Mouse (Mus musculus): ENCODE results near the gene Kdm6b.
A peak's percentile ranks its signal among the peaks of the same experiment; 100 is the strongest.

Gene Kdm6b

GRCm38 (mm10) chr11:69413221-69414181 is at the start of gene Kdm6b:
Kdm6b (minus strand) TSS chr11:69413675.
- DNase-seq: peak; percentile 77

- no peak for DNase-seq
These were observed 48.1 kb upstream of the Kdm6b start for GRCm38 (mm10) chr11:69461568-69461967.

GRCm38 (mm10) chr11:69459883-69460282 is 46.4 kb upstream of the Kdm6b start:
- DNase-seq: no peak

GRCm38 (mm10) chr11:69457006-69457579 is 43.6 kb upstream of the Kdm6b start:
- DNase-seq: no peak

GRCm38 (mm10) chr11:69452114-69452867 is 38.8 kb upstream of the Kdm6b start:
- DNase-seq: no peak

GRCm38 (mm10) chr11:69447299-69447698 is 33.8 kb upstream of the Kdm6b start:
- no peak for DNase-seq

GRCm38 (mm10) chr11:69443328-69443727 is 29.9 kb upstream of the Kdm6b start:
- no peak for DNase-seq

GRCm38 (mm10) chr11:69437291-69437690 is 23.8 kb upstream of the Kdm6b start:
- DNase-seq: no peak

- no peak for DNase-seq
These were observed 19.7 kb upstream of the Kdm6b start for GRCm38 (mm10) chr11:69433189-69433588.

- DNase-seq: no peak
These were observed 19.1 kb upstream of the Kdm6b start for GRCm38 (mm10) chr11:69432640-69432982.

GRCm38 (mm10) chr11:69431829-69432639 is 18.6 kb upstream of the Kdm6b start:
- peak; percentile 82 for DNase-seq

- no peak for DNase-seq
These were observed 17.2 kb upstream of the Kdm6b start for GRCm38 (mm10) chr11:69430631-69431030.

GRCm38 (mm10) chr11:69429313-69429712 is 15.8 kb upstream of the Kdm6b start:
- no peak for DNase-seq

- no peak for DNase-seq
These were observed 15.3 kb upstream of the Kdm6b start for GRCm38 (mm10) chr11:69428751-69429150.

- DNase-seq: no peak
These were observed 12.8 kb upstream of the Kdm6b start for GRCm38 (mm10) chr11:69426246-69426645.

GRCm38 (mm10) chr11:69423885-69424284 is 10.4 kb upstream of the Kdm6b start:
- DNase-seq: no peak

- no peak for DNase-seq
These were observed 9.4 kb upstream of the Kdm6b start for GRCm38 (mm10) chr11:69422842-69423241.

- no peak for DNase-seq
These were observed 7.9 kb upstream of the Kdm6b start for GRCm38 (mm10) chr11:69421131-69421977.

GRCm38 (mm10) chr11:69420554-69421000 is 7.1 kb upstream of the Kdm6b start:
- DNase-seq: no peak

GRCm38 (mm10) chr11:69419813-69420553 is 6.5 kb upstream of the Kdm6b start:
- no peak for DNase-seq

GRCm38 (mm10) chr11:69419443-69419812 is 6.0 kb upstream of the Kdm6b start:
- DNase-seq: no peak

Measured in cerebellum, adult 8-10 months (tissue).